Mouse (Mus musculus) kidney, embryonic 14.5 days (tissue): ENCODE measurements around the gene Fscn1. TPM values are rescaled to one million over a fixed set of nuclear protein-coding genes. Genes with fewer than 3 reads are reported as not detected.

Experiments used
- ATAC-seq: fragments of 200-750 bp; cut with Nextera tagmentation; 2 replicates; pipeline ENCODE4 v1.8.0; 2017; ENCODE audit warnings: moderate number of reproducible peaks, mild to moderate bottlenecking, moderate TSS enrichment, moderate library complexity; ENCODE audit not compliant: low FRiP score, low TSS enrichment
- H3K27ac ChIP-seq: fragments of 300-500 bp; sonication (generic); 2 replicates; pipeline ENCODE4 v1.5.1; 2014; ENCODE audit warnings: low read depth, mild to moderate bottlenecking, low read length, moderate library complexity, mixed read lengths
- H3K27me3 ChIP-seq: fragments of 300-500 bp; sonication (generic); 2 replicates; pipeline ENCODE4 v1.6.1; 2014; ENCODE audit warnings: mild to moderate bottlenecking, low read length; ENCODE audit not compliant: control insufficient read depth, insufficient read depth
- H3K36me3 ChIP-seq: fragments of 300-500 bp; sonication (generic); 2 replicates; pipeline ENCODE4 v1.6.1; 2014; ENCODE audit warnings: low read length, mixed read lengths; ENCODE audit not compliant: control insufficient read depth, insufficient read depth
- H3K4me1 ChIP-seq: fragments of 300-500 bp; sonication (generic); 2 replicates; pipeline ENCODE4 v1.6.1; 2014; ENCODE audit warnings: low read length, mixed read lengths; ENCODE audit not compliant: control insufficient read depth, insufficient read depth
- H3K4me2 ChIP-seq: fragments of 300-500 bp; sonication (generic); replicated peaks from 2 replicates; pipeline ENCODE4 v1.6.1; 2014; ENCODE audit warnings: low read depth, mild to moderate bottlenecking, low read length
- H3K4me3 ChIP-seq: fragments of 300-500 bp; sonication (generic); 2 replicates; pipeline ENCODE4 v1.5.1; 2014; ENCODE audit warnings: mild to moderate bottlenecking, low read length
- H3K9ac ChIP-seq: fragments of 300-500 bp; sonication (generic); 2 replicates; pipeline ENCODE4 v1.6.1; 2014; ENCODE audit warnings: low read depth, mild to moderate bottlenecking, low read length, moderate library complexity
- H3K9me3 ChIP-seq: fragments of 300-500 bp; sonication (generic); 2 replicates; pipeline ENCODE4 v1.6.1; 2016; ENCODE audit warnings: low read length; ENCODE audit not compliant: control insufficient read depth
- WGBS: fragments of 180-500 bp; shearing (Covaris S2); extraction: QIAGEN DNeasy Blood & Tissue Kit; methylation state at CpG from one replicate; pipeline ENCODE4 v1.1.7; 2014; 5-methylcytosine and 5-hydroxymethylcytosine counted together
- polyA plus RNA-seq: library from polyadenylated mRNA; unstranded; fragments of >200 nt; fragmentation: Nextera tagmentation; extraction: Ambion mirVana; gene quantifications from 2 replicates; pipeline ENCODE4 v1.2.1, GENCODE M21; 2014

The Fscn1 gene
- polyA plus RNA-seq, 1 experiment from 2014 or later, result 390 TPM

GRCm38 (mm10) chr5:142921074-142921459 lies 39.1 kb upstream of the Fscn1 start:
- no peak for ATAC-seq
- Histone ChIP-seq H3K4me1 (peaks cover 13% of the 10 kb centered on the region), H3K9me3 (no peaks in the 10 kb centered on the region), H3K9ac (no peak overlapping the region), H3K4me3 (no peak overlapping the region), H3K36me3 (no peaks in the 10 kb centered on the region), H3K4me2 (no peak overlapping the region), H3K27me3 (no peaks in the 10 kb centered on the region), H3K27ac (peak overlapping the region; percentile 48; the same call in 1 of the 2 replicates)
- WGBS, result 60% methylated on average over 6 of the region's 6 CpGs

- no peaks in the 10 kb centered on the region for H3K36me3 ChIP-seq
- H3K4me3 ChIP-seq, result no peak overlapping the region
- 85% methylated on average over 5 of the region's 5 CpGs for WGBS
- H3K9me3 ChIP-seq, result no peaks in the 10 kb centered on the region
- ATAC-seq, result no peak
- H3K4me2 ChIP-seq, result no peak overlapping the region
- no peak overlapping the region for H3K27ac ChIP-seq
- H3K27me3 ChIP-seq, result no peaks in the 10 kb centered on the region
- H3K4me1 ChIP-seq, result peaks cover 24% of the 10 kb centered on the region
- no peak overlapping the region for H3K9ac ChIP-seq
Measured at GRCm38 (mm10) chr5:142922251-142922650, 37.9 kb upstream of the Fscn1 start.

- WGBS, result 87% methylated on average over 3 of the region's 3 CpGs
- no peaks in the 10 kb centered on the region for H3K27me3 ChIP-seq
- H3K4me2 ChIP-seq, result no peak overlapping the region
- H3K9me3 ChIP-seq, result no peaks in the 10 kb centered on the region
- H3K36me3 ChIP-seq, result no peaks in the 10 kb centered on the region
- ATAC-seq, result no peak
- no peak overlapping the region for H3K9ac ChIP-seq
- no peak overlapping the region for H3K4me3 ChIP-seq
- no peak overlapping the region for H3K27ac ChIP-seq
- H3K4me1 ChIP-seq, result peaks cover 28% of the 10 kb centered on the region
Measured at GRCm38 (mm10) chr5:142923781-142924180, 36.4 kb upstream of the Fscn1 start.

DNA sequence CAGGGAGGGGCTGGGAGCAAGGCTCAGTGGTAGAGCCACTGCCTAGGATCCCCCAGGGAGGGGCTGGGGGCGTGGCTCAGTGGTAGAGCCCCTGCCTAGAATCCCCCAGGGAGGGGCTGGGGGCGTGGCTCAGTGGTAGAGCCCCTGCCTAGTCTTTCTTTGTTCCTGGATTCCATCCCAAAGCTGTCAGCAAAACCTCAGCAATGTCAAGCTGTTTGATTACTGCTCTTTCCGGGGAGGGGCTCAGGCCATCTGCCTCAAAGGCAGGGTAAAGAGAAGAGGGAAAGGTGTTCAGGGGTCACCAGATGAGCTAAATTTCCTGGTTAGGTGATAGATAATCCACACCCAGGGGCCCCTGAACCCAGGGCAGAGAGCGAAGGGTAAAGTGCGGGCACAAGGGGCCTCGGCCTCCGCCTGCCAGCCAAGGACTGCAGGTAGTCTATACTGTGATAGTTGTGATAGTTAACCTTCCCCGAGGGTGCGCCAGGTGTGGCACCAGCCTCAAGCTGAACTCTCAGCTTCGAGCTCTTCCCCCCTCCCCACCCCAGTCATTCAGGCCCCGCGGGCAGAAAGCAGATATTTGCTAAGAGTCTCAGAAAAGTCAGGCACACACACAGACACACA lies 35.7 kb upstream of the Fscn1 start:
- Histone ChIP-seq H3K9ac (no peak overlapping the region), H3K36me3 (no peaks in the 10 kb centered on the region), H3K27ac (no peak overlapping the region), H3K27me3 (no peaks in the 10 kb centered on the region), H3K4me2 (no peak overlapping the region), H3K9me3 (no peaks in the 10 kb centered on the region), H3K4me3 (no peak overlapping the region), H3K4me1 (peaks cover 30% of the 10 kb centered on the region)
- ATAC-seq, result no peak
- 78% methylated on average over 12 of the region's 12 CpGs for WGBS

GRCm38 (mm10) chr5:142926204-142926939 lies 33.8 kb upstream of the Fscn1 start:
- Histone ChIP-seq H3K27me3 (no peaks in the 10 kb centered on the region), H3K36me3 (no peaks in the 10 kb centered on the region), H3K9me3 (no peaks in the 10 kb centered on the region), H3K27ac (peak overlapping the region; percentile 73), H3K4me1 (peaks cover 22% of the 10 kb centered on the region), H3K4me2 (peak overlapping the region; percentile 26; the same call in 1 of the 2 replicates), H3K4me3 (no peak overlapping the region), H3K9ac (no peak overlapping the region)
- peak; percentile 58 for ATAC-seq
- WGBS, result 10% methylated on average over 13 of the region's 13 CpGs

GRCm38 (mm10) chr5:142926940-142927228 lies 33.3 kb upstream of the Fscn1 start:
- no peaks in the 10 kb centered on the region for H3K27me3 ChIP-seq
- H3K27ac ChIP-seq, result peak overlapping the region; percentile 73
- WGBS, result 50% methylated on average over 3 of the region's 3 CpGs
- H3K4me3 ChIP-seq, result no peak overlapping the region
- H3K9me3 ChIP-seq, result no peaks in the 10 kb centered on the region
- peaks cover 22% of the 10 kb centered on the region for H3K4me1 ChIP-seq
- H3K4me2 ChIP-seq, result 0 out of 2 replicates have a peak overlapping the region, but pooled peaks have one; percentile 26
- no peaks in the 10 kb centered on the region for H3K36me3 ChIP-seq
- ATAC-seq, result no peak
- no peak overlapping the region for H3K9ac ChIP-seq

GRCm38 (mm10) chr5:142927341-142927930 lies 32.7 kb upstream of the Fscn1 start:
- no peaks in the 10 kb centered on the region for H3K9me3 ChIP-seq
- no peaks in the 10 kb centered on the region for H3K27me3 ChIP-seq
- 0 out of 2 replicates have a peak overlapping the region, but pooled peaks have one; percentile 73 for H3K27ac ChIP-seq
- H3K4me2 ChIP-seq, result no peak overlapping the region
- H3K36me3 ChIP-seq, result no peaks in the 10 kb centered on the region
- H3K4me3 ChIP-seq, result no peak overlapping the region
- WGBS, result 93% methylated on average over 12 of the region's 12 CpGs
- H3K9ac ChIP-seq, result no peak overlapping the region
- no peak for ATAC-seq
- H3K4me1 ChIP-seq, result peaks cover 22% of the 10 kb centered on the region

DNA sequence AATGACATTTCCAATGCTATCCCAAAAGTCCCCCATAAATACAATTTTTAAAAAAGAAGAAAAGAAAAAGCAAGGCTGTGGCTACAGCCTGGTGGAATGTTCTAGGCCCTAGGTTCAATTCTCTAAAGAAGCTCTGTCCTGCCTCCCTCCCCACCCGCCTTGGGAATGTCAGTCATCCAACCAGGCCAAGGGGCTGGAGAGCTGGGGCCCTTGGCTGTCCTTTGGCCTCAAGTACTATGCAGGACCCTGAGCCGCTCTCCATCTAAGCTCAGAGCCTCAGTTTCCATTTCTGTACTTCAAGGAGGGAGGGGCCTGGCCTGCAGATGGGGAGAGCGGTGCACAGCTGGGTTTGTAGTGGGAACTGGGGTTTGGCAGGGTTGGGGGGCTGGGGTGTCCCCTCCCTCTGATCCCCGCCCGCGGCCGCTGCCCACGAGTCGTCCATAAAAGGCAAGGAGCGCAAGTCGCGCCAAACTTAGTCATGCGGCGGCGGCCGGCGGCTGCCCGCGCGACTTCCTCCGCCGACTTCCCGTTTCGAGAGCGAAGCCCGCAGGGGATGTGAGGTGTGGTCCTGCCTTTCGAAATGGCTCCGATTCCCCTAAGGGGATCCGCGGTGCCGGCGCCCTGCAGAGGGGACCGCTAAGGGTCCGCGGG lies 31.3 kb upstream of the Fscn1 start:
- peak; percentile 30 for ATAC-seq
- Histone ChIP-seq H3K9me3 (no peaks in the 10 kb centered on the region), H3K36me3 (no peaks in the 10 kb centered on the region), H3K4me2 (peak overlapping the region; percentile 50), H3K27ac (peak overlapping the region; percentile 39), H3K4me1 (peaks cover 22% of the 10 kb centered on the region), H3K27me3 (no peaks in the 10 kb centered on the region), H3K9ac (peak overlapping the region; percentile 46), H3K4me3 (peak overlapping the region; percentile 31)
- WGBS, result 3% methylated on average over 35 of the region's 35 CpGs

DNA sequence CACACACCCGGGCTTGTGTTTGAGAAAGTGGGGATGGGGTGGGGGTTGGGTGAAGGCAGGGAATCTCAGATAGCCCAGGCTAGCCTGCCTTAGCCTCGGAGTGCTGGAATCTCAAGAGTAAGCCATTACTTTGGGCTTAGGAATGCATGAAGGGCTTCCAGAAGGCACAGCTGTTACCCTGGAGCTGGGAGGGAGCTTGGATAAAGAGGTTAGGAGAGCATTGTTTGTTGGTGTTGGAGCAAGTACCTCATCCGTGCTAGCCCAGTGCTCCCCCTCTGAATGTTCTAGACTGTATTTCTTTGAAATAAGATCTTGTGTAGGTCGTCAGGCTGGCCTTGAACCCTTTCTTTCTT lies 30.8 kb upstream of the Fscn1 start:
- Histone ChIP-seq H3K4me3 (peak overlapping the region; percentile 31), H3K4me1 (peaks cover 22% of the 10 kb centered on the region), H3K27me3 (no peaks in the 10 kb centered on the region), H3K9ac (peak overlapping the region; percentile 46), H3K4me2 (peak overlapping the region; percentile 50), H3K27ac (peak overlapping the region; percentile 39), H3K9me3 (no peaks in the 10 kb centered on the region), H3K36me3 (no peaks in the 10 kb centered on the region)
- WGBS, result 18% methylated on average over 4 of the region's 4 CpGs
- ATAC-seq, result no peak
